Mouse (Mus musculus): ENCODE results near the gene Taok3.

DNA sequence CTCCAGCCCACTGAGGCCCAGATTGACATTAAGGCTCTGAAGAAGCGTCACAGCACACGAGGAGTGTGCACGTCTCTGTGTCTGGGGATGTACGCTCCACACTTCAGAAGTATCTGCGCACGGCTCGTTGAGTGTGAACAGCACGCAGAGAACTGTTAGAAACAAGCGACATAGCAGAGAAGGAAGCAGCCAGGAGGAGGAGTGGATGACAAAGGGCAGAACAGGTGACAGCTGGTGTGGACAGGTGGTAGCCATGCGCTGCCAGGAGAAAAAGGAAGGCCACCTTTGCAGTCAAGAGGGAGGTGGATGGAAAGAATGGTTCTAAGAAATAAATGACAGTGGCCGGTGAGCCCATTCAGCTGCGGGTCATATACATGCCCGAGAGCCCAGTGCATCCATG, 43.9 kb downstream of the Taok3 start:
- no peak for TF ChIP-seq CTCF (IDR thresholded peaks at IDR 0.05; ENCODE audit: extremely low read depth, insufficient read depth, low read length)
- TF ChIP-seq POLR2A (IDR thresholded peaks at IDR 0.05; ENCODE audit: extremely low read depth, insufficient read depth, low read length) = no peak
